Mouse (Mus musculus) kidney, embryonic 15.5 days (tissue): ENCODE measurements around the gene Cux1. TPM values are rescaled to one million over a fixed set of nuclear protein-coding genes. Genes with fewer than 3 reads are reported as not detected.

ENCODE experiments used
- ATAC-seq: fragments of 200-750 bp; cut with Nextera tagmentation; replicated peaks from 2 replicates; pipeline ENCODE4 v1.8.0; 2017; ENCODE audit warnings: moderate TSS enrichment; ENCODE audit not compliant: low FRiP score
- H3K27ac ChIP-seq: fragments of 300-500 bp; sonication (generic); 2 replicates; pipeline ENCODE4 v1.5.1; 2015; ENCODE audit warnings: mild to moderate bottlenecking, inconsistent platforms
- H3K27me3 ChIP-seq: fragments of 300-500 bp; sonication (generic); 2 replicates; pipeline ENCODE4 v1.6.1; 2015; ENCODE audit warnings: inconsistent platforms
- H3K36me3 ChIP-seq: fragments of 300-500 bp; sonication (generic); 2 replicates; pipeline ENCODE4 v1.6.1; 2015; ENCODE audit warnings: inconsistent platforms
- H3K4me1 ChIP-seq: fragments of 300-500 bp; sonication (generic); 2 replicates; pipeline ENCODE4 v1.6.1; 2015; ENCODE audit warnings: inconsistent platforms
- H3K4me2 ChIP-seq: fragments of 300-500 bp; sonication (generic); 2 replicates; pipeline ENCODE4 v1.6.1; 2015; ENCODE audit warnings: moderate library complexity, mild to moderate bottlenecking, inconsistent platforms
- H3K4me3 ChIP-seq: fragments of 300-500 bp; sonication (generic); replicated peaks from 2 replicates; pipeline ENCODE4 v1.5.1; 2015; ENCODE audit warnings: mild to moderate bottlenecking, inconsistent platforms
- H3K9ac ChIP-seq: fragments of 300-500 bp; sonication (generic); 2 replicates; pipeline ENCODE4 v1.6.1; 2015; ENCODE audit warnings: mild to moderate bottlenecking, inconsistent platforms
- H3K9me3 ChIP-seq: fragments of 300-500 bp; sonication (generic); replicated peaks from 2 replicates; pipeline ENCODE4 v1.6.1; 2016; ENCODE audit warnings: inconsistent platforms
- WGBS: fragments of 180-500 bp; shearing (Covaris S2); methylation state at CpG from one replicate; pipeline ENCODE4 v1.1.7; 2015; ENCODE audit warnings: mixed read lengths; 5-methylcytosine and 5-hydroxymethylcytosine counted together
- polyA plus RNA-seq: library from polyadenylated mRNA; unstranded; fragments of >200 nt; fragmentation: Nextera tagmentation; extraction: Ambion mirVana; gene quantifications from 2 replicates; pipeline ENCODE4 v1.2.1, GENCODE M21; 2015

Gene Cux1
- polyA plus RNA-seq, 1 experiment from 2014 or later: 110 TPM

DNA sequence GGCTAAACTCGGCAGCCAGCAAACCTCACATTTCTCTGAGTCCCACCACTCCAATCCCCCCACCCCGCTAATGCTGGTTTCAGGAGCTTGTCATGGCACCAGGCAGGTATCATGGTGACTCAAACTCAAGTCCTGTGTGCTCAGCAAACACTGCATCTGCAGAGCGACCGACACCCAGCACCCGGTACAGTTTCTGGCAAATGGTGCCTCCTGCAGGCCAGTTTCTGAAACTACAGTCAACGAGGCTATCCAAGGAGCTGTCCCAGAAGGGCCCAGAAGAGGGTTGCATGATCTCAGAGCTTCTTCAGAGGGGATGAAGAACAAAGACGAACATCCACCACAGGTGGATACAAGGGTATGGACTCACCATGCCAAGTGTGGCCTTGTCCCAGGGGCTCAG lies 316.3 kb downstream of the Cux1 start:
- H3K9ac ChIP-seq: no peak overlapping the region
- no peak for ATAC-seq
- no peak overlapping the region for H3K27ac ChIP-seq
- no peaks in the 10 kb centered on the region for H3K9me3 ChIP-seq
- peaks cover 23% of the 10 kb centered on the region for H3K36me3 ChIP-seq
- no peak overlapping the region for H3K4me2 ChIP-seq
- H3K4me3 ChIP-seq: no peak overlapping the region
- no peaks in the 10 kb centered on the region for H3K27me3 ChIP-seq
- peaks cover under 1% of the 10 kb centered on the region; the same call in 1 of the 2 replicates for H3K4me1 ChIP-seq
- 67% methylated on average over 7 of the region's 7 CpGs for WGBS

DNA sequence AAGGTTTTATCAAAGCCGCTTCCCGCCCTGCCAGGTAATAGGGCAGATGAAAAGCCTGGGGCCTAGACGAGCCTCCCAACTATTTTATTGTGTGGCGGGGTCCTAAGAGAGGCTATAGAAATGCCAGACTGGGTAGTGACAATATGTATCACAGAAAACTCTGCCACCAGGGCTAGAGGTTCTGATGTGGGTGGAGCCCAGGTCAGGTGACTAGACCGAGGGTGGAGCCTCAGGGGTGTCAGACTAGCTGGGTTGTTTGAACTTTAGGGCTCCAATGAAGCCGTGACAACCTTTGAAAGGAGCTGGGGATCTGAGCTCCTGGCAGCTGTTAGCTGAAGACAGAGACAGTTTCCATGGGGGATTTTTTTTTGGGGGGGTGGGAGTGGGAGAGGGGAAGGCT lies 318.8 kb downstream of the Cux1 start:
- 64% methylated on average over 6 of the region's 6 CpGs for WGBS
- no peaks in the 10 kb centered on the region; the same call in 1 of the 2 replicates for H3K27me3 ChIP-seq
- peaks cover 21% of the 10 kb centered on the region for H3K4me1 ChIP-seq
- H3K4me3 ChIP-seq: no peak overlapping the region
- H3K4me2 ChIP-seq: no peak overlapping the region
- H3K9ac ChIP-seq: no peak overlapping the region
- peaks cover 12% of the 10 kb centered on the region; the same call in 1 of the 2 replicates for H3K36me3 ChIP-seq
- H3K27ac ChIP-seq: no peak overlapping the region
- no peaks in the 10 kb centered on the region for H3K9me3 ChIP-seq
- no peak for ATAC-seq

DNA sequence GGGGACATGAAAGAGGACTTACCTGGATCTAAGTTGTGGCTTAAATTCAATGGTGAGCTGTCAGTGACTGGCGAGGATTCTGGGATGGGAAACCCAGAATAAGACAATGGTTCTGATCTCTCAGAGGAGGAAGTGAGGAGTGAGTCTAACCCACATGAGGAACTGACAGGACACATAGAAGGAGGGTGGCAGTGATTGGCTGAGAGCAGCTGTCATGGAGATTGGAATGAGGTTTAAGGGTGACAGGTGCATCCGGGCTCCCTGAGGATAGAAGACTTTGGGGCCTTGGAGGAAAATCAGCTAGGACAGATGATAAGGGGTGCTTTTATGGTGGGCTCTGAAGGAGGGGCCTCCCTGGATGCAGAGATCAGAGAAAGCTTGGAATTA lies 320.8 kb downstream of the Cux1 start, which contains the start of gene Sh2b2:
Sh2b2 (minus strand) TSS at position 105 of the 387 bp plus-strand sequence.
- ATAC-seq: no peak
- H3K9me3 ChIP-seq: no peaks in the 10 kb centered on the region
- peak within 1 kb of the TSS; percentile 98 for H3K4me2 ChIP-seq
- peaks cover 10% of the 10 kb centered on the region; the same call in 1 of the 2 replicates for H3K36me3 ChIP-seq
- H3K4me1 ChIP-seq: peaks cover 26% of the 10 kb centered on the region
- peak within 1 kb of the TSS; percentile 87 for H3K27ac ChIP-seq
- H3K4me3 ChIP-seq: peak within 1 kb of the TSS; percentile 75
- H3K27me3 ChIP-seq: no peaks in the 10 kb centered on the region; the same call in 1 of the 2 replicates
- 88% methylated on average over 2 of the region's 2 CpGs for WGBS
- H3K9ac ChIP-seq: peak within 1 kb of the TSS; percentile 62

DNA sequence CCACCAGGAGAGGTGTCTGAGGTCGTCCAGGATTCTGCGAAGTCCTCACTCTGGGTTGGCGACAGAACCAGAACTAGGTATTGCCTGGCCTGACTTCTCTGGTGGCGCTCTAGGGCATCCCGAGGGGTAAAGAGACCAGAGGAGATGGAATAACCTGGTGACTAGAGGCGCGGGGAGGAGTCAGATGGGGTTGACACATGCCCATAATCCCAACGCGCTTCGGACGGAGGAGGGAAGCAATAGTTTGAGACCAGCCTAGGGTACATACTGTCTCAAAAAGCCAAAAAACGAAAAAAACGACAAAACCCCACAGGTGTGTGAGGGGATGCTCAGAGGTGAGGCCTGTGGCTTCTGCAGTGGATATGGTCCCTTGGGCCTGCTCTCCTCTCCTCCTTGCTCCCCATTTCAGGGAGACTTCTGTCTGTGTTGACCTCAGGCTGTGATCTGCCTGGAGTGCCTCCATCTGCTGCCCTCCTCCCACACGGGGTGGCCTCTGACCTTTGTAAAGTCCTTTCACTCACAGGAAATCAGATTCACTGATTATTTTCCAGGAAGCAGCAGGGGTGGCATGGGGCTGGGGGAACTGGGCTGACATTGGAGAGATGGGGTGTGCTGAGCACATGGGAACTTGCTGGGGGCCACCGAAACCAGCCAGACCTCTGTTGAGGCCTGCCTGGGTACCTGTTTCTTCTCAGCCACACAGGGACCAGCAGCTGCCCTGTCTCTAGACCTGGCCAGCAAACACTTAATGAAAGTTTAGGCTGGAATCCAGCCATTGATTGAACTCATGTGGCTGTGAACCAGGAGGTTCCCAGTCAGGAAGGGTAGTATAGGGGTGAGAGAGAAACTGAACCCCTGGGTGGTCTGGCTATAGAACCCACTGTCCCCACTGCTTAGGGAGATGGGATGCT lies 321.5 kb downstream of the Cux1 start:
- no peaks in the 10 kb centered on the region; the same call in 1 of the 2 replicates for H3K27me3 ChIP-seq
- peaks cover 32% of the 10 kb centered on the region for H3K4me1 ChIP-seq
- H3K27ac ChIP-seq: peak overlapping the region; percentile 87
- no peak; the same call in 1 of the 2 replicates for ATAC-seq
- 15% methylated on average over 15 of the region's 15 CpGs for WGBS
- H3K4me2 ChIP-seq: peak overlapping the region; percentile 98
- no peaks in the 10 kb centered on the region for H3K9me3 ChIP-seq
- peak overlapping the region; percentile 75 for H3K4me3 ChIP-seq
- H3K36me3 ChIP-seq: peaks cover 4% of the 10 kb centered on the region; the same call in 1 of the 2 replicates
- peak overlapping the region; percentile 62 for H3K9ac ChIP-seq

DNA sequence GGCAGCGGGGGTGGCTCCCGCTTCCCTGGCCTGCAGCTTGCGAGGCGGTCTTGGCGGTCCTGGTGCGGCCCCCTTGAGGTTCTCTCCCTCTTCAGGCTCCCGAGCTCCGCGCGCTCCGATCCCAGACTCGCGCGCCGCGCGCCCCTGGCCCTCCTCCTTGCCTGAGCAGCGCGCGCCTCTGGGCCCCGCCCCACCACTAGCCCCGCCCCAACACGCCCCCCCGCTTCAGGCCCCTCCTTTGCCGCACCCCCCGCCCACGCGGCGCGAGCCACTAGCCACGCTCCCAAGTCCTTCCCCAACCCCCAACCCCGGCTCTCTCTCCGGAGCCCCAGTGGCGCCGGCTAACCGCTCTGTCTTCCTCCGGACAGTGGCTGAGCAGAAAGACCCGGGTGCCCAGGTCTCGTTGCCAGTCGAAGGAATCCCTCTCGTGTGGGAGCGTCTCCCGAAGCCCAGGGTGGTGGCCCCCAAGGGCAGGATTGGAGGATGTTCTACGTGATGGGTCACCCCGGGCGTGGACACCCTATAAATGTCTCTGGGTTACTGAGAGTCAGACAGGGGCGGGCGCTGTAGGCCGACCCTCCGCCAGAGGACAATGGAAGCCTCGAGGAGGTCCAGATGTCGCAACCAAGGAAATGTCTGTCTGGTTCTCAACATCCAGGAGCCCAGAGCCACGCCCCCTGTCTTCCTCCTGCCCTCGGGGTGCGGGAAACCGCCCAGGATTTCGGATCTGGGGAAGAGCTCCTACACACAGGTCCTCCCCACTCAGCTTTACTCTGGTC lies 322.3 kb downstream of the Cux1 start:
- Histone ChIP-seq H3K27ac (peak overlapping the region; percentile 87), H3K4me1 (peaks cover 36% of the 10 kb centered on the region), H3K4me3 (peak overlapping the region; percentile 75), H3K36me3 (no peaks in the 10 kb centered on the region), H3K9ac (peak overlapping the region; percentile 62), H3K4me2 (peak overlapping the region; percentile 98), H3K27me3 (no peaks in the 10 kb centered on the region; the same call in 1 of the 2 replicates), H3K9me3 (no peaks in the 10 kb centered on the region)
- ATAC-seq: peak; percentile 77
- 1% methylated on average over 39 of the region's 57 CpGs for WGBS

DNA sequence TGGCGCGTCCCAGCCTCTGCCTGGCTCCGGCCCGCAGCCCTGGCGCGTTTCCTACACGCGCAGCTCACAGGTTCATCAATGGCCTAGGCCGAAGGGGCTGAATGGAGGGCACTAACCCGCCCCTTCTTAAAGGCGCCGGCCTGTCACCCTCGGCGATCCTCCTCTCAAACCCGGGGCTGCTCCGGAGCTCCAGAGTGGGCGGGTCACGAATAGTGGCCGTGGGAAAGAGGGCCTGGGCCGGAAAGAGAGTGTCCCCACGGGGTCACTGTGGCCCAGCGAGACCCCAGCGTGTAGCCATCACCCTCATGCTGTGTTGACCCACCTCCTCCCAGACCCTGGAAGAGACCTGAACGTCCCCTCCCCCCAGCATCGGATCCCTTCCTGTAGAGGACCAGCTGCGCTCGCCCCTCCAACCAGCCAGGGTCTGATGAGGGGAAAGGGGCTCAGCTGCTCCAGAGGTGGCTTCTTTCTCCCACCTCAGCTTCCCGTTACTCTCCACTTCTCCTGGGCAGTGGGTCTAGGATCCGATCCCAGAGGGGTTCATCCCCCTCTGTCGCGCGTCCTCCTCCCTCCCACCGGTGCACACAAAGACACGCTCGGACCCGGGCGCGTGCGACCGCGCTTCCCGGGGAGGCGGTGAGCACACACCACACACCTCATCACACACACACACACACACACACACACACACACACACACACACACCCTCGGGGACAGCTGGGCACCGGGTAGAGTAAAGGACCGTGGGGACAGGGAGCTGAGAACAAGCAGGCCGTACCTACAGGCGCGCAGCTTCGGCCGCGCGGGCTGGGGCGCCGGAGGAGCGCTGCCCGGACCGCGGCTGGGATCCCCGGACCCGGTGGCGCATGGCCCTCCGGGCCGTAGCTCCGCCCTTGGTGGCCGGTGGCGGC lies 323.2 kb downstream of the Cux1 start:
- Histone ChIP-seq H3K36me3 (no peaks in the 10 kb centered on the region), H3K9ac (peak overlapping the region; percentile 62), H3K4me2 (peak overlapping the region; percentile 98), H3K9me3 (no peaks in the 10 kb centered on the region), H3K4me1 (peaks cover 36% of the 10 kb centered on the region), H3K27ac (peak overlapping the region; percentile 87), H3K4me3 (peak overlapping the region; percentile 75), H3K27me3 (no peaks in the 10 kb centered on the region; the same call in 1 of the 2 replicates)
- WGBS: under 1% methylated on average over 66 of the region's 67 CpGs
- ATAC-seq: peak; percentile 52

DNA sequence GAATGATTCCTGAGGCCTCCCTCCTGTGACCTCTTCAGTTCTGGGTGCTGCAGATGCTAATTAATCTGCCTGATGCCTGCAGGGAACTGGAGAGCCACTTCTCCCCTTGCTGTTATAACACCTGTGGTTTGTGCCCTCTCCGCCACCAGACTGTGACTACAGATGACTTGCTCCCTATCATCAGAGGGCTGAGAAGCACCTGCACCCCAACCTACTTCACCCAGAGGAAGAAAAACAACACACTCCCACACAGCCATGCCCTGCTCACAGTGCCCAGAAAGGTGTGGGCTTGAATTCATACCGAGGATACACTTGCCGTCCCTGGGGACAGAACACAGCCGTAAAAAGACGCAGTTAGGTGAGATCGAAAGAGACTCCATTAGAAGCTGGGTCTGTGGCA lies 326.1 kb downstream of the Cux1 start:
- WGBS: 52% methylated on average over 6 of the region's 6 CpGs
- H3K9me3 ChIP-seq: no peaks in the 10 kb centered on the region
- no peak for ATAC-seq

DNA sequence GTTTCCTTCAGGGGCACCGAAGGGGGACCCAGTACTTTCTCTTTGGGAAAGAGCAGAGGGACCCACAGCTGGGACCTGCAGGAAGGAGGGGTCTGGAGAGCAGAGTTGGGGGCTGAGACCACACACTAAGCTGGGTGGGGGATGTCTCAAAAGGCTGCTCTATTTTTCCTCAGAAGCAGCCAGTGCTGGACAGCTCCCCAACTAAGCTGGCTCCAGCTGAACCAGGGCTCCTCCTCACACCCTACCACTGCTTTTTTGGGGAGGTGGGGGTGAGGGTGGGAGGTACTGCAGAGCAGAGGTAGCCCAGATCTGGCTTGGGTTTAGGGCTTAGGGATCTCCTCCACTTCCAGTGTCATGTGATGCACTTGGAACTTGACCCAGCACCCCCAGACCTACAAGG lies 326.9 kb downstream of the Cux1 start:
- Histone ChIP-seq H3K27me3 (0 out of 2 replicates have a peak, but pooled peaks cover 3% of the 10 kb centered on the region), H3K36me3 (no peaks in the 10 kb centered on the region), H3K4me2 (no peak overlapping the region), H3K9ac (no peak overlapping the region), H3K27ac (no peak overlapping the region), H3K4me1 (peaks cover 53% of the 10 kb centered on the region), H3K9me3 (no peaks in the 10 kb centered on the region), H3K4me3 (no peak overlapping the region)
- 60% methylated on average over 1 of the region's 1 CpGs for WGBS
- ATAC-seq: no peak

More for the DNA sequence above, 326.1 kb downstream of the Cux1 start:
- Histone ChIP-seq H3K4me1 (peaks cover 57% of the 10 kb centered on the region), H3K4me2 (no peak overlapping the region), H3K27ac (no peak overlapping the region), H3K27me3 (peaks cover 2% of the 10 kb centered on the region; the same call in 1 of the 2 replicates), H3K4me3 (no peak overlapping the region), H3K9ac (no peak overlapping the region), H3K36me3 (no peaks in the 10 kb centered on the region)

DNA sequence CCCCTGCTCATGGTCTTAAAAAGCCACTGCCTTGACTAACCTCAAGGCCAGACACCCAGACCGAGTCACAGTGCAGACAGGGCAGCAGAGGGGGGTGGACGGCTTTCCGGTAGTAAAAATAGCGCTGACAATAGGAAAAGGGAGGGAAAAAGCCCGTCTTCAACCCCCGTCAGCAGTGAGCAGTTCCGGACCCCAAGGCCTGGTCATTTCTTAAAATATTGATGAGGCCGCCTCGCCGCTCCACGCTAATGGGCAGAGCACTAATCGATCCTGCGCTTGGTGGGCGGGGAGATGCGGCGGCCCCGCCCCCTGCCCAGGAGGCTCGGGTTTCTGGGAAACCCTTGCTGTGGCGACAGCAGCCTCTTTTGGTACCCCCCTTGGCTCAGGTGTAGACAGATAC lies 329.7 kb downstream of the Cux1 start:
- Histone ChIP-seq H3K4me1 (peaks cover 34% of the 10 kb centered on the region), H3K9ac (peak overlapping the region; percentile 28), H3K36me3 (no peaks in the 10 kb centered on the region), H3K9me3 (no peaks in the 10 kb centered on the region), H3K4me2 (peak overlapping the region; percentile 80), H3K4me3 (peak overlapping the region; percentile 42), H3K27ac (no peak overlapping the region), H3K27me3 (0 out of 2 replicates have a peak, but pooled peaks cover 3% of the 10 kb centered on the region)
- no peak for ATAC-seq
- under 1% methylated on average over 19 of the region's 19 CpGs for WGBS

DNA sequence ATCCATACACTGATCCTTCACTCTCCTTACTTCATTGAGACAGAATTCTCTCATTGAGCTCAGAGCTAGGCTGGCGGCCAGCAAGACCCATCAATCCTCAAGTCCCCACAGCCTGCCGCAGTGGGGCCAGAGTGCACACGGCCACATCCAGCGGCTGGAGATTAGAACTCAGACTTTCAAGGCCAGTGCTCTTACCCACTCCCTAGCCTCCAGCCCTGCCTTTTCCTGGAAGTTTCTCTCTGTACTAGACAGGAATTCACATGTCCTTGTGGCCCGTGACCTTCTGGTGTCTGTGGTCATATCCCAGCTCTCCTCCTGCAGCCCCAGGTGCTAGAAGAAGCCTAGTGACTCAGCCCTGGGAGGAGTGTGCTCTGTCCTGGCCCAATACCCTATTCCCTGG lies 330.7 kb downstream of the Cux1 start:
- no peak overlapping the region for H3K27ac ChIP-seq
- no peak for ATAC-seq
- WGBS: 58% methylated on average over 5 of the region's 5 CpGs
- no peak overlapping the region for H3K9ac ChIP-seq
- peaks cover 3% of the 10 kb centered on the region for H3K36me3 ChIP-seq
- H3K4me2 ChIP-seq: no peak overlapping the region
- H3K27me3 ChIP-seq: peaks cover 8% of the 10 kb centered on the region; the same call in 1 of the 2 replicates
- peaks cover 40% of the 10 kb centered on the region for H3K4me1 ChIP-seq
- H3K9me3 ChIP-seq: no peaks in the 10 kb centered on the region
- H3K4me3 ChIP-seq: no peak overlapping the region
